Comparison of ENCODE assay signal across 8 mouse cellular contexts in the genomic region with DNA sequence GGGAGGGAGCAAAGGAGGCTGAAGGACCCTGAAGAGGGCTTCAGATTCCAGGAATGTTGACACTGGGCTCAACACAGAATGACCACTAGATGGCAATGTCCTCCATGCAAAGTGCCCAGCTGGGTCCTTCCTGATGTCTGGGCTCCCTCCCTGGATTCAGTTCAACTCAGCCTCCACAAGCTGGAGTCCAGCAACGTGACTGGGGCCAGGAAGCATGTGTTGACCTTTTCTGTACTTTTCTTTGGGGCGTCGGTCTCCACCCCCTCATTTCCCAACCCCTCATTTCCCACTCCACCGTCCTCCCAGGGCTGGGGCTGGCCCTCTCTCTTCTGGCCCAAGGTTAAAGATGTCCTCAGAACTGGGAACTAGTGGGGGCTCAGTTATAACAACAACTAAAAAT. TPM values are rescaled to one million over a fixed set of nuclear protein-coding genes. Genes with fewer than 3 reads are reported as not detected.
DNase-seq lines count a peak whose midpoint lies in the region; ATAC-seq lines count a peak whose summit lies in the region.

No protein-coding gene starts in this region.

- H3K27ac ChIP-seq in hindbrain, embryonic 14.5 days: no peak overlapping the region

- H3K4me1 ChIP-seq in hindbrain, embryonic 14.5 days (replicated peaks; ENCODE audit: control insufficient read depth, insufficient read depth, low read length): no peaks in the 10 kb centered on the region

- H3K4me2 ChIP-seq in hindbrain, embryonic 14.5 days (replicated peaks): no peak overlapping the region

- H3K4me3 ChIP-seq in hindbrain, embryonic 14.5 days (replicated peaks; ENCODE audit: low read length): no peak overlapping the region

- no peak overlapping the region for H3K9ac ChIP-seq in hindbrain, embryonic 14.5 days

- peak; percentile 82 for ATAC-seq in hindbrain, embryonic 14.5 days (ENCODE audit: low FRiP score)

- peak; percentile 68 for DNase-seq in ZHBTc4 (ENCODE audit: low read depth, low spot score)
- peak; percentile 65 to 71 for DNase-seq in cerebellum, postnatal 36 days
- DNase-seq in frontal cortex, postnatal 36 days (ENCODE audit: low spot score in 2 of 2): peak; percentile 56 to 72
- DNase-seq in hindbrain, embryonic 14.5 days (ENCODE audit: low spot score): peak; percentile 90
- DNase-seq in layer of hippocampus, postnatal 25 days (ENCODE audit: extremely low spot score in 1 of 2, low spot score in 1 of 2): peak; percentile 51 to 52
- peak; percentile 92 for DNase-seq in lung, postnatal 10 days
- peak; percentile 93 for DNase-seq in retina, embryonic 14.5 days (ENCODE audit: low spot score)
- DNase-seq in urinary bladder, postnatal 4 days (ENCODE audit: low spot score in 2 of 2): peak; percentile 66 to 71

- no peaks in the 10 kb centered on the region for H3K9me3 ChIP-seq in hindbrain, embryonic 14.5 days (ENCODE audit: control insufficient read depth, low read length)

- H3K27me3 ChIP-seq in hindbrain, embryonic 14.5 days (ENCODE audit: control insufficient read depth, insufficient read depth, low read length): no peaks in the 10 kb centered on the region

- 8% methylated on average over 4 of the region's 4 CpGs for WGBS in hindbrain, embryonic 14.5 days

- no peaks in the 10 kb centered on the region; the same call in 1 of the 2 replicates for H3K36me3 ChIP-seq in hindbrain, embryonic 14.5 days (replicated peaks; ENCODE audit: control insufficient read depth, insufficient read depth)

RNA-seq across cellular contexts. Expression of a gene that starts 43.2 kb away (rescaled TPM):
- 22.3 and 24.7 TPM in 2 replicates for polyA plus RNA-seq in hindbrain, embryonic 14.5 days (2014; fragmentation: Nextera tagmentation; extraction: Ambion mirVana)
- total RNA-seq in layer of hippocampus, postnatal 25 days (2021): 10 to 100 TPM; 22.1 to 24.0 TPM

RNA-seq across cellular contexts. Expression of a gene that starts 53.2 kb away (rescaled TPM):
- not detected in 2 replicates for polyA plus RNA-seq in hindbrain, embryonic 14.5 days (2014; fragmentation: Nextera tagmentation; extraction: Ambion mirVana)
- under 1 TPM in 1 of 2 experiments, not detected in 1; 0.10 TPM for total RNA-seq in layer of hippocampus, postnatal 25 days (2021)
